Mouse (Mus musculus) megakaryocyte, embryonic 14.5 days (primary cell): ENCODE data around the gene Klk1b24.
"Not testable (repeated sequence)": the region's sequence is repeated elsewhere in the genome, so short reads cannot be mapped to it uniquely, and the experiment has no call there.

ENCODE experiments used
- FLI1 ChIP-seq: IDR thresholded peaks from 2 replicates; pipeline ENCODE4 v1.6.1; 2012; ENCODE audit warnings: low read length, inconsistent platforms, mixed read lengths
- GATA1 ChIP-seq: IDR thresholded peaks from 3 replicates; pipeline ENCODE4 v1.6.1; 2012; ENCODE audit warnings: mixed read lengths, low read length, inconsistent platforms, borderline replicate concordance

- TF ChIP-seq GATA1, FLI1: not testable (repeated sequence)
Observed at GRCm38 (mm10) chr7:44187936-44188335, at the start of gene Klk1b24.
